Mouse (Mus musculus) brain, adult 2 months (tissue): ENCODE measurements around the gene Trnau1ap.

Experiments used
- DNase-seq: peaks from one replicate; pipeline ENCODE4 v3.0.0; 2011; ENCODE audit warnings: low read depth, low spot score

The Trnau1ap gene

DNA sequence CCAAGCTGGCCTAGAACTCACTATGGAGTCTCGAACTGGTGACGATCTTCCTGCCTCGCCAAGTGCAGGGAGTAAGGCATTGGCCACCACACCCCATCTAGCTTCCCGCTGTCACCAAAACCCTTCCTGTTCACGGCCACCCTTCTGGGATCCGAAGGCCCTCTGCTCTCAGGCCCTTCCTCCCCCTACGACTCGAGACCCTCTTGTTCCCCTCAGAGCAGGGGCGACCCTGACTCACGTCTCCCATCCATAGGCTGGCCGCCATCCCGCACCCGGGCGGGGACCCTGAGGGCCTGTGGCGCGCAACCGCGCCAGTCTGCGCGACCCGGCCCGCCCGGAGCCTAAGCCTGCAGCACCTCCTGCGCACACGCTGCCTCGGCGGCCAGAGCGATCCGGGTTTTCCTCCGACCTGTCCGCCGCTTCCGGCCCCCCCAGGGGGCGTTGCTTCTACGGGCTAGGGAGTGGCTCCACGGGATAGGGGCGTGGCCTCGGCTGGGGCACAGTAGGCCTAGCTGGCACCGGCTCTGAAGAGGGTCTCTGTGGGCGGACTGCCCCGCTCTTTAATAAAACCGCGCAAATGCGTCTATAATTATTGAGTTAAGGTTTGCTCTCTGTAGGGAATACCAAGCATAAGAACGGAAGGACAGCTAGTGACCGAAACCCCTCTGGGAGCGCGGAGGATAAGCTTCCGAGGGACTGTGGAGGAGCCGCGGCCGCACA lies at the start of gene Trnau1ap:
Trnau1ap (minus strand) TSS at position 424 of the 720 bp plus-strand sequence.
- peak; percentile 96 for DNase-seq

DNA sequence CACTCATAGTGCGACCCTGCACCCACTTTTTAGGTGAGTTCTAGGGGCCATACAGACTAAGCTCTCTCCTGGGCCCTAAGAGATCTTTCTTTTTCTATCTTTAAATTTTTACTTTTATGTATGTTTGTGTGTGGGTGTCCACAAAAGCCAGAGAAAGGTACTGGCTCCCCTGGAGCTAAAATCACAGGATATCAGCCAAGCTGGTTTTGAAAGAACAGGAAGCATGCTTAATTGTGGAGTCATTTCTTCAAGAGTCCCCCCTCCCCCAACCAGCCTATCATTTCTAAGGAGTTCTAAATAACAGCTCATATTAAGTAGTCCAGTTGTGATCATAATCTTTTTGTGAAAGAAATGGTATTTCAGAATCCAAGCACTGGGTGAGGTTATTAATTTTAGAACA lies 44.5 kb upstream of the Trnau1ap start:
- no peak for DNase-seq

DNA sequence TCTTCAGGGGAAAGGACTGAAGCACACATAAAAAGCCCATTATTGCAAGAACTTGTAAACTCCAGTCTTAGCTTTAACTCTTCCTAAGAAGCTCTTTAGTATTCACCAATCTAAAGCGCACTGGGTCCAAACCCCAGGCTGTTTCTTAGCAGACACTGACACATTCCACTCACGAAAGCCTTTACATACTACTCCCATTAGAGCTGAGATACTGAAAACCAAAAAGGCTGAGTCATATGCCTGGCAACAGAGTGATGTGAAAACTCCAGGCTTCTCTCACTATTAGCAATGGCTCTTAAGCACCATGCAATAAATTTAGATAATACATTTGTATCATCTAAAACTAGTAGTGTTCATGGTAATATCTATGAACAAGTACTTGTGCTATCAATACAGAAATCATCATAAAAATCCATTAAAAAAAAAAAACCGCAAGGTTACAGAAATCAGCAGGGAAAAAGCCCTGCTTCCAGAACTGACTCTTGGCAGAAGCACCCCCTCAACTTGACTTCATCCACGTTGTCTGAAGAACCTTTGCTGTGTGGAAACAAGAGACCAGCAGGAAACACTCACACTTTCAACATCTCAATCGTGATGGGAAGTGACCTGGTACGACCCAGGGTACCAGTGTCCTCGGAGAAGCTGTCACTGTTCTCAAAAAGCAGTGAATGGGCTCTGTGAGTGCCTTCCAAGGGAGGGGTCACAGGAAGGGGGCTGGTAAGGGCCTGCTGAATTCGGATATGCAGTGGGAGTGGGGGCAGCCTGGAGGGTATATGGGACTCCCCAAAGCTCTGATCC lies 40.8 kb upstream of the Trnau1ap start:
- peak; percentile 40 for DNase-seq

DNA sequence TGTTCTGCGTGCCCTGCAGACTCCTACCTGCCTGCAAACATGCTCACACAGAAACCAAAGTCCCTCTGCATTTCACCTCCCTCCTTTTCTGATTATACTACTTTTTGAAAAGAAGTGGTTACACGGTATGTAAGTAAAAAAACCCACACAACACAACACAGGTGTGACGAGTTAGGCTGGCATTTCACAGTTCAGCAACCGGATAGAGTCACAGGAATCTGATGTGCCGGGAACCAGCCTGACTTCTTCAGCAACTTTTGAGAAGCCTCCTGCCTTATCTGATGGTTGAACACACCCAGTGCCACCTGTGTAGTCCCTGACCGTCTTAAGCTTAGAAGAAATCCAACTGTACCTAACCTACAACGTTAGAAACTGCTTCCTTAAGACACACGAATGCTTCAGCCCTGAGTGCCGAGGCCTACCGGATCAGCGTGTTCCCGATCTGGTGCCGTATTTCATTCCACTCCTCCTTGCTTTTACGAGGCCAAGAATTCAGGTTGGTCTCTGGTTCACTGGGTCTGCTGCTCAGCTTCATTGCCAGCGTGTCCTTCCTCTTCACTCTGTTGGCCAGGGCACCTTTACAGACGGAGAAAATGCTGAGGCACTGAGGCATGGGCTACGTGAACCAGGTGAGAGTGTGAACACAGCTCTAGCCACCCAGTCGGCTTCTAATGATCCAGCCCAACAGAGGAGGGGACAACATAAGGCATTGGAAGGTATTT lies 38.3 kb upstream of the Trnau1ap start:
- no peak for DNase-seq

DNA sequence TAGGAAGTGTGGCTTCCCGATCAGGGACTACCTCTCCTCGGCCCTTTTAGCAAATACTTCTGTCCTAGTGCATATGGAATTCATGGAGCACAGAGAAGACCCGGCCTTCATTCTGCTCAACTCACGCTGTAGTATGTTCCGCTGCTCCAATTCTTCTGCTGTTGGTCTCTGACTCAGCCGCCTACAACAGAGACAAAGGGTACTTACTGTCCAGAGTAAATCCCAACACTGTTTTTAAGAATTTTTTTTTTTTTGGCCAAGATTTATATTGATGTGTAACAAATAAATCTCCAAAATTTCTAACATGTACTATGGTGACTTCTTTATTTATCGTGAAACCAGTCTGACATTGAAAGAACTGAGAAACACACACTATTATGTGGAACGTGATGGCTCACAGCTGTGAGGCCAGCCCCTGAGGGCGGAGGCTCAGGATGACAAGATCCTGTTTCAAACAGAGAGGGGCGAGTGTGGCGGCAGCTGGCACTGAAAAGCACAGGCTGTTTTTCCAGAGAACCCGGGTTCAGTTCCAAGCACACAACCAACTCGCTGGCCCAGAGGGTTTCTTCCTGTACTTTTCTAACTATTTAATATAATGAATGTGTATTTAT lies 36.2 kb upstream of the Trnau1ap start:
- DNase-seq = peak; percentile 73

DNA sequence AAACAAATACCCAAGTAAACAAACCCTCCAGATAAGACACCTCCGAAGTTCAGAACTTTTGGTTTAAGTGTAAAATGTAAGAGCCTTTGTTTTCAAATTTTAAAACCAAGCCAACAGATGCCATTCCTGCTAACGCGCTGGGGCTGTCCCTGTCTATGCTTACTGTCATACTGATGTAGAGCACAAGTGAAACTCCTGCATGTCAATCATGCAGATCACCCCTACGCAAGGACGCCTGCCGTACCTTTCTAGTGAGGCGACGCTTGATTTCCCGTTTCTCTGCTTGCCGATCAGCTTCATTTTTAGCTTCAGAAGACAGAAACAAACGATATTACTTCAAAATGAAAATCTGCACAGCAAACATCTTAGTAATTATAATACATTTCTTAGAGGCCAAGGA lies 34.1 kb upstream of the Trnau1ap start:
- no peak for DNase-seq

DNA sequence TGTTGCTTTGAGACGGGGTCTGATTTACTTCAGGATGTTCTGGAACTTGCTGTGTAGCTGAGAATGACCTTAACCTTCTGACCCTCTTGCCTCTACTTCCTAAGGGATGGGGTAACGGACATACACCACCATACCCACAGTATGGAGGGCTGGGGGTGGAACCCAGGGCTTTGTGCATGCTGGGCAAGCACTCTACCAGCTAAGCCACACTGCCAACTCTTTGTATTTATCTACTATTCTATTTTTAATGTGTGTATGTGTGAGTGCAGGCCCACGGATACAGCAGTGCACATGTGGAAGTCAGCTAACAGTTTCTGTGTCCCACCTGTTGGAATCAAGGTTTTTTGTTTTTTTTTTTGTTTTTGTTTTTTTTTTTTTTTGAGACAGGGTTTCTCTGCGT lies 30.2 kb upstream of the Trnau1ap start:
- no peak for DNase-seq

DNA sequence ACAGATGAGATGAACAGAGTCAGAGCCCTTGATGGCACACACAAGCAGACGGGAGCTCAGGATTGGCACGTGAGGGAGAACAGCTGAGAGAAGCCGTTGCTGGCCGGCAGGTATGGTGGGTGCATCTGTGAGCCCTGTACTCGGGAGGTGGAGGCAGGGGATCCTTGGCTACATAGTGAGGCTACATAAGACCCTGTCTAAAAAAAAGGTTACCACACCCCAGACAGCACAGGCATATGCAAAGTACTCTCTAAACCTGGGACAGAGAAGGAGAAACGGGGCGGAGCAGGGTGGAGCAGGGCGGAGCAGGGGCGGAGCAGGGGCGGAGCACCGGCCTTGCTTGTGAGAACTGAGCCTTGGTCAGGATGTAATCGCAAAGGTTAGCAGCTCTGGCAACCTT lies 26.8 kb upstream of the Trnau1ap start:
- peak; percentile 20 for DNase-seq

DNA sequence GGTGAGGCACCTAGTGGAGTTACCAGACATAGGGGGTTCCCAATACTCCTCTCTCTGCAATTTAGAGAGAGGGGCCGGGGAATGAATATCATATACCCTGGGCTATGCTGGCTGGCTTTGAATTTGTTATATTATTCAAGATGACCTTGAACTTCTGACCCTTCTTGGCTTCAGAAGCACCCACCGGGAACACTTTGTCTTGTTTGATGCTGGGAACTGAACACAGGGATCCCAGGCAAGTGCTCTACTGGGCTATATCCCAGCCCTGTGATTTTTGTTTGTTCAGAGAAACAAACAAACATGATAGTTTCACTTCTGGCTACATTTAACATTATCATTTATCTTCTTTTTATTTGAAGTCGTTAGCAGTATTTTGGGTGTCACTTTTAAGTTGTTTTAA lies 26.1 kb upstream of the Trnau1ap start:
- DNase-seq = no peak

DNA sequence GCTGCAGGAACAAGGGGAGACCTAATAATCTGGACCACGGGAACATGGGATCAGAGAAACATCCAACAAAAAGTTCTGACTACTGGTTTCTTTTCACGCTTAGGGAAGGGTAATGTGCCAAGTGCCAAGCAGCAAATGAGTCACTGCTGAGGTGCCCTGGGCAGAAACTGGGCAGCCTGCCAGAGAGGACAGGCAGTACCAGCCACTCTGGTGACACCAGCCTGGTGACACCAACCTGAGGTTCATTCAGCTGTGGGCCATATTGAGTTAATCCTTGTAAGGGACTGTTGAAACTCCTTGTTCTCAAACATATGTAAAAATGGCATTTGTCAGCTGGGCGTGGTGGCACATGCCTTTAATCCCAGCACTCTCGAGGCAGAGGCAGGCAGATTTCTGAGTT lies 25.2 kb upstream of the Trnau1ap start:
- DNase-seq = peak; percentile 31

DNA sequence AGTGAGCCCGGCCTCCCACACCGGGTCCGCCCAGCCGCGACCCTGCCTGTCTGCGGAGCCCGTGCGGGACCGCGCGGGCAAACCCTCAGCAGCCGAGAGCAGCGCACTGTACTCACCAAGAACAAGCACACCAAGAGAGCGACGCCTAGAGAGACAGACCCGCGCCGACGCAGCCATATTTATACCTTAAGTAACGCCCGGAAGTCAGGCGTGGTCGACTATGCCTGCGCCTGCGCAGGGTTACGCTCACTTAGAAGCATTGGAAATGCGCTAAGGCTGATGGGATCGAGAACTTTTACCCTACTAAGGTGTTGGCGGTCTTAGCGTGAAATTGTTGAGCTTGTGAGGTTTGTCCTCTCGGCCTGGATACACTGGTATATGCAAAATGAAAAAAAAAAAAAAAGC lies 24.1 kb upstream of the Trnau1ap start, which contains the start of gene Rcc1:
Rcc1 (minus strand) TSS at position 125 of the 405 bp plus-strand sequence.
- DNase-seq = peak; percentile 97

DNA sequence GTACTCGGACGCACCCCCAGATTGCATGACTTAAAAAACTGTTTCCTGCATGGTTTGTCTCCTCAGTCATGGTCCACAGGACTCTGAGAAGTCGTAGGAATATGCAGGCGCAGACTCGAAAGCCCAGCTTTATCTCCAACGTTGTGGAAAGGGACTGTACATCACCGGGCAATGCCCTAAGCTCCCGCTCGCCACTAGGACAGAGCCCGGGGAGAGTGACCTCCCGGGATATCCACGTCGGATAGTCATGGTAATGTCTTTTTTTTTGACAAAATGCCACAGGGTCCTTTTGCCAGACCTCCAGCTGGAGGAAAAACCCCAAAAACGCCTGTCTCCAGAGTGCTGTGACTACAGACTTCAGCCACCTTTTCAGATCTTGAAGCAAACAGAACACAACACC lies 23.4 kb upstream of the Trnau1ap start:
- DNase-seq = peak; percentile 16

DNA sequence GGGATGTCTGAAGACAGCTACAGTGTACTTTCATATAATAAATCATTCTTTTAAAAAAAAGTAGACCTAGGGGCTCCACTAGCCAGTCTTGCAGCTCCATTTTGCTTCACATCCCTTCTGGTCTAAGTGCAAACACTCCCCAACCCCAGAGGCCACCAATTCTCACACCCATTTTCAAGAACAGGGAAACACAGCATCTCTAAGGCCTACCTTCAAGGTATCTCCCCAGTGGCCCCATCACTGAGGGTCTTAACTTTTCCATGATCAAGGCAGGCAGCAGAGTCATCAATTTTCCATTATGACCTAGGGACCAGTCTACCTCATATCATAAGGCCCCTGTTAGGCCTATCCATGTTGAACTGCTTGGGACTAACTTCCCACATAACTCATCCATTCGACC lies 22.1 kb upstream of the Trnau1ap start:
- no peak for DNase-seq

DNA sequence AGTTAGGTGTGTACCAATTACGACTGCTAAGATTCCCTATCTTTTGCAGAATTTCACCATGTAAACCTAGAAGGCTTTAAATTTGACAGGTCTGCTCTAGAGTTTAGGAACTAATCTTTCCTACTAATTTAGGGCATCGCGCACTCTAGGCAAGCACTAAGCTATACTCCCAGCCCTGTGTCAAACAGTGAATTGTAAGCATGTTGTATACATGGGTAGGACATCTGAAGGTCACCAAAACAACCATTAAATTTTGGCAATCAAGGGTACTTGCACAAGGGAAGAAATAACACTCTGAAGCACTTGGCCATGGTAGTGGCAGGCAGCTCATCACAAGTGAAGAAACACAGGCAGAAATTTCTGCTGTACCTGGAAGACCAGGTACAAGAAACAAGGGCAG lies 21.5 kb upstream of the Trnau1ap start:
- no peak for DNase-seq

DNA sequence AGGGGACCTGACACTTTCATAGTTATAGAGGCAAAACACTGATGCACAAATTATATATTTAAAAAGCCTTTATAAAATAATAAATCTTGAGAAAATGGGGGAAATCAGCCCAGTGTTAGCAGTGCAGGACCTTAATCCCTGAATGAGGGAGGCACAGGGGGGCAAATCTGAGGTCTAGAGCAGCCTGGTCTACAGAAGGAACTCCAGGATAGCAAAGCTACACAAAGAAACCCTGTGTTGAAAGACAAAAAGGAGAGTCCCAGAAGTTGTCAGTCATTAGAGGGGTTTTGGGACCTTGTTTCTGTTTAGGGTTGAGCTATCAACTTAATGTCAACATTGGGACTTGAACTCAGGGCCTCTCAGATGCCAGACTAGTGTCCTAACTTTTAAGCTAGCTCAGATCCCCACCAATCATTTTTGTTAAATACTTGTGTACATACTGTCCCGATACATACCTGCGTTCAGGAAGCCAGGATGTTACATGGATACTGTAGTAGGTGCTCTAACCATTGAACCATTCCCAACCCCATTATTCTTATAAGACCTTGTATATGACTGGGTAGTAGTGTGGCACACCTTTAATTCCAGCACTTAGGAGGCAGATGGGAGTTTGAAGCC lies 20.9 kb upstream of the Trnau1ap start:
- no peak for DNase-seq

DNA sequence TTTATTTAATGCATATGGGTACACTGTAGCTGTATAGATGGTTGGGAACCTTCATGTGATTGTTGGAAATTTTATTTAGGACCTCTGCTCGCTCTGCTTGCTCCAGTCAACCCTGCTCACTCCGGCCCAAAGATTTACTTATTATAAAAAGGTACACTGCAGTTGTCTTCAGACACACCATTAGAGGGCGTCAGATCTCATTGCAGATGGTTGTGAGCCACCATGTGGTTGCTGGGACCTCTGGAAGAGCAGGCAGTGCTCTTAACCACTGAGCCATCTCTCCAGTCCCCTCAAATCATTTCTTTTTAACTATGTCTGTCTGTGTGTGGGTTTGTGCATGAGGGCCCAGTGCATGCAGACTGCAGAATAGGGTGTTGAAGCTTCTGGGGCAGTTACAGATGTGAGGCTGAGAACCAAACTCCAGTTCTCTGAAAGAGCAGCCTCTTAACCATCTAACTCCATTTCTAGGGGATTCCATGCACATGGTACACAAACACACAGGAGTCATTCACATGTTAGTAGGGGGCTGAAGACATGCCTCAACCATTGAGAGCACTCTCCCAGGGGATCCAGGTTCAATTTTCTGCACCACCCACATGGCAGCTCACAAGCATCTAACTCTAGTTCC lies 20.3 kb upstream of the Trnau1ap start:
- no peak for DNase-seq

DNA sequence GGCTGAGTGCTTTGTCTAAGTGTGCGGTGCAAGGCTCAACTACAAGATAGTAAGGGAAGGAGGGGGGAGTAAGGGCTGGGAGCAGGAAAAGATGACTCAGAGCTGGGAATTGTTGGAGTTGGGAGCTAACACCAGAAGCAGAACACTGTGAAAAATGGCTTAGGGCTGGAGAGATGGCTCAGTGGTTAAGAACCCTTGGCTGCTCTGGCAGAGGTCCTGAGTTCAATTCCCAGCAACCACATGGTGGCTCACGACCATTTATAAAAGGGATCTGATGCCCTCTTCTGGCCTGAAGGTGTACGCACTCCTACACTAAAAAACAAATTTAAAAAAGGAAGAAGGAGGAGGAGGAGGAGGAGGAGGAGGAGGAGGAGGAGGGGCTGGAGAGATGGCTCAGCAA lies 17.3 kb upstream of the Trnau1ap start:
- peak; percentile 57 for DNase-seq

DNA sequence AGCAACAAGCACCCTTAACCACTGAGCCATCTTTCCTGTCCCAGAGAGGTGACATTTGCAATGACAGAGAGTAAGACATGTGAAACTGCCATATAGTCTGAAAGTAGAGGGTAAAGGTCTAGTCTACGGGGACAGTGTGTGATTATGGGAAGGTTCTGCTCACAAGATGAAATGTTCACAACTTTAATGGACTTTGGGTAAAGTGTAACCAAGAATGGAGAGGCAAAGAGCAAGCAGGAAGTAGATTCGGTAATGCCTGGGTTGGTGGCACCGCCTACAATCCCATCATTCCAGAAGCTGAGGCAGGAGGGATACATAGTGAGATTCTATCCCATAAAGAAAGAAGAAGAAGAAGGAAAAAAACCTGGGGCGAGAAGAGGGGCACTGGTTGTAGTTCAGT lies 16.9 kb upstream of the Trnau1ap start:
- DNase-seq = no peak

DNA sequence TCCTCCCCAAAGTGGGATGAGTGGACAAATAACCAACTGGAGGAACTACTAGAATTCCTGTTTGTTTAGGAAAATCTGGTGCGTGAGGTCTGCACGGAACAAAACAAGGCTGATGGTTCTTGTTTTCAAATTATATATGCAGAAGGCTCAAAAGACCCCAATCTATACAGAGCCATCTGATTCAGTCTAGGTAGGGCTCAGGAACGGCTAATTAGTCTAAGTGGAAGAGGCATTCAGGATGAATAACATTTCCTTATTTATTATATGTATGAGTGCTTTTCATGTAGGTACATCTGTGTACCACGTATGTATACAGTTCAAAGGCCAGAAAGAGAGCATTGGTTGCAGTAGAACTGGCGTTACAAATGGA lies 16.5 kb upstream of the Trnau1ap start:
- no peak for DNase-seq

DNA sequence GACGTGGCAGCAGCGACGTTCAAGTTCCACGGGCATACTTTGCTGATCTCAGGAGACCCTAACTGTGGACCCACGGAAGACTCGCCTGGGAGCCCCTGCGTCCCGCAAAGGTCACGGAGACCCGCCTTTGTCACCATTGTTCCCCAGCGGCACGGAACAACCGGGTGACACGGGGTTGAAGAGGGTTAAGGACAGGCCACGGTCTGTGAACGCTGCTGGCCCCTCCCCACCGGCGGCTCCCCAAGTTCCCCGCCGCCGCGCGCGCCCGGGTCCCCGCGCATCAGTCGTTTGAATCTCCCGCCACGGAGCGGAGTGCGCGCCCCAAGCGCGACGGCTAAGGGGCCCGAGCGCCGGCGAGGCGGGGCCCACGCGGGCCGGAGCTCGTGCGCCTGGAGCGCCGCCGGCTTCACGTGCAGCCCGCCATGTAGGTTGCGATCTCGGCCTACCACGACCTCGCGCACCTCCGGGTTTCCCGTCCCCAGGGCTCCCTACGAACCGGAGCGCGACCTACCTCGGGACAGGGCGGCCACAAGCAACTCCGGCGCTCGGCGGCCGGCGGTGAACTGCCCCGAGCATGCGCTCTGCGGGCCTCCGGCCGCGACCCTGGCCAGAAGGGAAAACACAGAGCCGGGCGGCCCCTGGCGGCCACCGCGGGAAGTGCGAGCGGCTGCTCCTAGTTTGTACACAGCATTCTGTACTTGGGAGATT lies 16.0 kb upstream of the Trnau1ap start:
- peak; percentile 91 for DNase-seq
